Mouse (Mus musculus): ENCODE measurements around the gene Unc79. TPM values are rescaled to one million over a fixed set of nuclear protein-coding genes. Genes with fewer than 3 reads are reported as not detected.

The Unc79 gene
- total and polyA plus RNA-seq, 2 experiments, result 0.15 to 0.46 TPM

GRCm38 (mm10) chr12:103229058-103229457 is 280.4 kb downstream of the Unc79 start:
- Histone ChIP-seq H3K27ac (replicated peaks; ENCODE audit: insufficient read depth, low read depth, low read length) (no peak overlapping the region), H3K79me2 (ENCODE audit: control insufficient read depth, insufficient read depth, low read length) (no peaks in the 10 kb centered on the region), H3K36me3 (ENCODE audit: control insufficient read depth, insufficient read depth, low read length) (no peaks in the 10 kb centered on the region), H3K27me3 (ENCODE audit: control insufficient read depth, insufficient read depth, low read length) (no peaks in the 10 kb centered on the region), H3K9ac (ENCODE audit: low read depth, low read length) (no peak overlapping the region), H3K4me3 (ENCODE audit: insufficient read depth, low read depth, low read length) (no peak overlapping the region), H3K4me1 (ENCODE audit: control insufficient read depth, insufficient read depth, low read length) (no peaks in the 10 kb centered on the region)
- no peak for DNase-seq (ENCODE audit: extremely low read depth, low read depth, low spot score)
- no peak for TF ChIP-seq CTCF (IDR thresholded peaks at IDR 0.05; ENCODE audit: low read depth, low read length)
- TF ChIP-seq POLR2A (IDR thresholded peaks at IDR 0.05; ENCODE audit: extremely low read depth, insufficient read depth, low read length), result no peak
- WGBS, result 71% methylated on average over 4 of the region's 4 CpGs

Other genes starting within 250 kb of the Unc79 start
- 7.9 and 8.3 TPM in 2 replicates for gene Itpk1, start 243.9 kb upstream of the Unc79 start, total RNA-seq (2014; rRNA removed)
- gene Itpk1, start 243.9 kb upstream of the Unc79 start, polyA plus RNA-seq (2012; rRNA removed), result 21.0 and 22.8 TPM in 2 replicates
- 0.54 and 1.0 TPM in 2 replicates for gene Moap1, start 205.2 kb upstream of the Unc79 start, total RNA-seq (2014; rRNA removed)
- 0.15 and 0.37 TPM in 2 replicates for gene Moap1, start 205.2 kb upstream of the Unc79 start, polyA plus RNA-seq (2012; rRNA removed)
- gene Tmem251, start 205.1 kb upstream of the Unc79 start, total RNA-seq (2014; rRNA removed), result 1.8 and 2.0 TPM in 2 replicates
- gene Tmem251, start 205.1 kb upstream of the Unc79 start, polyA plus RNA-seq (2012; rRNA removed), result 1.2 and 1.6 TPM in 2 replicates
- gene Gm28051, start 191.1 kb upstream of the Unc79 start, total RNA-seq (2014; rRNA removed), result not detected in 2 replicates
- not detected in 2 replicates for gene Gm28051, start 191.1 kb upstream of the Unc79 start, polyA plus RNA-seq (2012; rRNA removed)
- gene Gon7, start 191.1 kb upstream of the Unc79 start, total RNA-seq (2014; rRNA removed), result 5.0 and 5.6 TPM in 2 replicates
- gene Gon7, start 191.1 kb upstream of the Unc79 start, polyA plus RNA-seq (2012; rRNA removed), result 11.3 and 11.5 TPM in 2 replicates
- gene Ubr7, start 190.9 kb upstream of the Unc79 start, total RNA-seq (2014; rRNA removed), result 15.1 and 15.3 TPM in 2 replicates
- 6.0 and 6.5 TPM in 2 replicates for gene Ubr7, start 190.9 kb upstream of the Unc79 start, polyA plus RNA-seq (2012; rRNA removed)
- gene Gm20604, start 190.2 kb upstream of the Unc79 start, total RNA-seq (2014; rRNA removed), result 1.5 and 1.8 TPM in 2 replicates
- gene Gm20604, start 190.2 kb upstream of the Unc79 start, polyA plus RNA-seq (2012; rRNA removed), result 0.94 and 1.1 TPM in 2 replicates
- 15.5 and 17.6 TPM in 2 replicates for gene Btbd7, start 70.4 kb upstream of the Unc79 start, total RNA-seq (2014; rRNA removed)
- 4.2 and 4.7 TPM in 2 replicates for gene Btbd7, start 70.4 kb upstream of the Unc79 start, polyA plus RNA-seq (2012; rRNA removed)
- not detected in 2 replicates for gene Cox8c, start 49.5 kb upstream of the Unc79 start, total RNA-seq (2014; rRNA removed)
- gene Cox8c, start 49.5 kb upstream of the Unc79 start, polyA plus RNA-seq (2012; rRNA removed), result not detected in 2 replicates